Mouse (Mus musculus) liver, adult 2 months (tissue): Measurements from ENCODE around the gene Eva1b.

ENCODE experiments used
- CTCF ChIP-seq: fragments of 200-500 bp; IDR thresholded peaks from 2 replicates; pipeline ENCODE4 v1.5.1; 2011; ENCODE audit warnings: low read depth, low read length, control low read depth
- POLR2A ChIP-seq: fragments of 200-500 bp; IDR thresholded peaks from 2 replicates; pipeline ENCODE4 v1.6.1; 2011; ENCODE audit warnings: low read length, control low read depth; ENCODE audit not compliant: insufficient read depth; ENCODE audit errors: extremely low read depth

DNA sequence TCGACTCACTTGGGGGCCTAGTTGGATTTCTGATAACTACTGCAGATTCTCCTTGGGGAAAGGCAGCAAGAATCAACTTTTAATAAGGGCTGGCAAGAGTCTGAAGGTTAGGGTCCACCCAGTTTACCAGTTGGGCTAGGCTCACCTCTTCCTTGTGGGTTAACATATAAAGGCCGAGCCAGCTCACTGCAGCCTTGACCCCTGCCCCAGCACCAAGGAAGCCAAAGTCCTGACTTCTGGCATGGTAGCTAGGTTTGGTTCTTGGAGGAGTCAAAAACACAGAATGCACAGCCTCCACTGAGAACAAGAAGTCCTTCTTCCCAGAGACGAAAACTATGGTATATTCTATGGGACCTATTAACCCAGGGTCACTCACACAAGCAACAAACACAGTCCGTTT lies 16.1 kb downstream of the Eva1b start:
- no peak for TF ChIP-seq CTCF
- TF ChIP-seq POLR2A: no peak
